Mouse (Mus musculus) liver, embryonic 14 days (tissue): ENCODE results near the gene Tmem120b. TPM values are rescaled to one million over a fixed set of nuclear protein-coding genes. Genes with fewer than 3 reads are reported as not detected.

Source experiments
- polyA plus RNA-seq: library from polyadenylated mRNA; depleted of rRNA; stranded (reverse); fragments of >200 nt; gene quantifications from 2 replicates; pipeline ENCODE4 v1.2.3, GENCODE M21; 2012; rRNA removed

Tmem120b gene
- 16.6 and 21.1 TPM in 2 replicates for polyA plus RNA-seq

GRCm38 (mm10) chr5:123068115-123068514 lies at the start of gene Tmem120b:
Gene Tmem120b (plus strand): TSS chr5:123068415.

DNA sequence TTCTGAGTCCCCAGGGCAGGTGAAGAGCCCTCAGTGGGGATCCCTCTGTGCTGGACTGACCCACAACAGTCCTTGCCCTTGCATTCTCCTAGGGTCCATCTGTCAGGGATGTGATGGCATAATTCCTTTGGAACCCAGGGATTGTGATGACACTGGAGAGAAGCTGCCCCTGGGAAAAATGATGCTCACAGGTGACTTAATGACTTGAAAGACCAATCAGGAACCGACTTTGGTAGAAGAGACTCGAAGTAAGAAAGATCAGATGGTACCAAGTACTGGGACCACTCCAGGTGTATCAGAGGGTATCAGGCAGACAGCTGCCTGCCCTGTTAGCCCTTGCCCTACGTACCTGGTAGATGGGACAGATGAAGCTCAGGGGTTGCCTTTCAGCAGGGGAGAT lies 21.3 kb upstream of the Tmem120b start, which contains the start of gene Morn3:
TSS of gene Morn3 (minus strand) at position 101 of the 400 bp plus-strand sequence.

DNA sequence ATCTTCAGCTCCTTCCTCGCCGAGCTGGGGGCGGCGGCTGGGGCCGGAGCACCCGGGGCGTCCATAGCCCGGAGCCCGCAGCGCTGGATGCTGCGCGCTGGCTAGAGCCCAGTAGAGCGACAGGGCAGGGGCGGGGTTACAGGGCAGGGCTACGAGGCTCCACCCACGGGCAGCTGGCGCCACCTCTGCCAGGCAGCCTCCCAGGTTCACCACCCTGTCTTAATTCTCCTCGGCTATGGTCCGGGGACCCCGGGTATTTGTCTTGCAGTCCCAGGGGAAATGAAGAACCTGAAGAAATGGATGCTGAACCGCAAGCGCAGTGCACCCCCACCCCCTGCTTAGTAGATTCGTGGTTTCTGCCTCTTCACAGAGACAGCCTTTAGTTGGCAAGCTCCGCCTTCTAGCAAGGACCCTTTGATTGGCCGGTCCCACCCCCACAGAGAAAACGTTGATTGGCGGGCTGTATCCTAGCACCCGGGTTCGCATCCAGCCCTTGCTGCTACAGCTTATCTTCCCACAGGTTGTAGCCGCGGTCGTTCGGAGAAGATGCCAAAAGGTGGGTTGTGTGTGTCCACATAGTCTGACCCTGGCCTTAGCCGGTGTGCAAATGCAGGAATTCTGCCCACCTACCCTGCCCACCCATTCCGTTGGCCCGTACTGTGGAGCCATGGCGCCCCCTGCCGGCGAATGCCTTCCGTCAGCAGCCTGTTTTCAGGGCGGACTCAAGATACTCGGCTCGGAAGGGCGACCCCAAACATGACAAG lies 64.3 kb downstream of the Tmem120b start, which contains the start of gene Rhof:
TSS of gene Rhof (minus strand) at position 385 of the 764 bp plus-strand sequence.

GRCm38 (mm10) chr5:123142161-123143157 lies 74.2 kb downstream of the Tmem120b start, which contains the start of gene Setd1b:
Gene Setd1b (plus strand): TSS chr5:123142193.

Other genes starting within 250 kb of the Tmem120b start
- gene Anapc5, start 247.1 kb upstream of the Tmem120b start, polyA plus RNA-seq = 163 and 183 TPM in 2 replicates
- gene Rnf34, start 218.4 kb upstream of the Tmem120b start, polyA plus RNA-seq = 6.5 and 7.2 TPM in 2 replicates
- 9.4 and 10.3 TPM in 2 replicates for gene Kdm2b, start 78.6 kb upstream of the Tmem120b start, polyA plus RNA-seq
- 5.8 and 7.5 TPM in 2 replicates for gene Orai1, start 53.3 kb upstream of the Tmem120b start, polyA plus RNA-seq
- not detected in 2 replicates for gene Morn3, start 21.4 kb upstream of the Tmem120b start, polyA plus RNA-seq
- gene Rhof, start 64.3 kb downstream of the Tmem120b start, polyA plus RNA-seq = 1.5 and 1.8 TPM in 2 replicates
- 1.8 and 2.9 TPM in 2 replicates for gene Setd1b, start 73.8 kb downstream of the Tmem120b start, polyA plus RNA-seq
- gene Psmd9, start 101.0 kb downstream of the Tmem120b start, polyA plus RNA-seq = 24.9 and 27.4 TPM in 2 replicates
- 27.3 and 27.5 TPM in 2 replicates for gene Hpd, start 114.3 kb downstream of the Tmem120b start, polyA plus RNA-seq
- 0.10 and 0.13 TPM in 2 replicates for gene Wdr66, start 183.7 kb downstream of the Tmem120b start, polyA plus RNA-seq